Mouse (Mus musculus): ENCODE data around the gene Dmtf1. TPM values are rescaled to one million over a fixed set of nuclear protein-coding genes. Genes with fewer than 3 reads are reported as not detected.
A peak's percentile ranks its signal among the peaks of the same experiment; 100 is the strongest.

Gene Dmtf1
- polyA plus RNA-seq, 1 experiment from 2014 or later: 77.3 TPM

DNA sequence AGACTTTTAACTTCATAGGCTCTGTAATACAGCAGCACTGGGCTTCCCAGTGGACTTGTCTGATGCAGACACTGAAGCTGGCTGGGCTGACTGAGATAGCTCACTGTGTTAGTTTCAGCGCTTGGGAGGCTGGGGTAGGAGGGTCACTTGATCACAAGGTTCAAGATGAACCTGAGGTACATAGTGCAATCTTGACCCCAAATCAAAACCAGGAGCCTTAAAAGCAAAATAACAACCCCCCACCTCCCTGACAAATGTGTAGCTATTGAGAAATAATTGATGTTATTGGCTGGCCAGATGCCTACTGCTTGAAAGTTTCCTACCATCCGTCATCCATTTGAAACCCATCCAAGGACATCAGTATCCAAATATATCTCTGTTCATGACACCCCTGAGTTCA, 58.9 kb downstream of the Dmtf1 start:
- Histone ChIP-seq H3K4me1 (replicated peaks; ENCODE audit: control insufficient read depth, insufficient read depth, low read length) (peaks cover 4% of the 10 kb centered on the region; the same call in 1 of the 2 replicates), H3K36me3 (ENCODE audit: control insufficient read depth, insufficient read depth, low read length) (no peaks in the 10 kb centered on the region), H3K4me2 (replicated peaks; ENCODE audit: low read depth, low read length) (no peak overlapping the region), H3K9ac (ENCODE audit: low read depth, low read length) (no peak overlapping the region), H3K27me3 (ENCODE audit: control insufficient read depth, insufficient read depth, low read length) (no peaks in the 10 kb centered on the region; the same call in 1 of the 2 replicates), H3K27ac (ENCODE audit: low read depth, low read length) (no peak overlapping the region), H3K4me3 (ENCODE audit: low read depth, low read length) (no peak overlapping the region), H3K9me3 (ENCODE audit: control insufficient read depth, low read length) (no peaks in the 10 kb centered on the region)
- no peak for ATAC-seq (ENCODE audit: low FRiP score)
- no peak for DNase-seq (ENCODE audit: low spot score)
- 90% methylated on average over 2 of the region's 2 CpGs for WGBS

DNA sequence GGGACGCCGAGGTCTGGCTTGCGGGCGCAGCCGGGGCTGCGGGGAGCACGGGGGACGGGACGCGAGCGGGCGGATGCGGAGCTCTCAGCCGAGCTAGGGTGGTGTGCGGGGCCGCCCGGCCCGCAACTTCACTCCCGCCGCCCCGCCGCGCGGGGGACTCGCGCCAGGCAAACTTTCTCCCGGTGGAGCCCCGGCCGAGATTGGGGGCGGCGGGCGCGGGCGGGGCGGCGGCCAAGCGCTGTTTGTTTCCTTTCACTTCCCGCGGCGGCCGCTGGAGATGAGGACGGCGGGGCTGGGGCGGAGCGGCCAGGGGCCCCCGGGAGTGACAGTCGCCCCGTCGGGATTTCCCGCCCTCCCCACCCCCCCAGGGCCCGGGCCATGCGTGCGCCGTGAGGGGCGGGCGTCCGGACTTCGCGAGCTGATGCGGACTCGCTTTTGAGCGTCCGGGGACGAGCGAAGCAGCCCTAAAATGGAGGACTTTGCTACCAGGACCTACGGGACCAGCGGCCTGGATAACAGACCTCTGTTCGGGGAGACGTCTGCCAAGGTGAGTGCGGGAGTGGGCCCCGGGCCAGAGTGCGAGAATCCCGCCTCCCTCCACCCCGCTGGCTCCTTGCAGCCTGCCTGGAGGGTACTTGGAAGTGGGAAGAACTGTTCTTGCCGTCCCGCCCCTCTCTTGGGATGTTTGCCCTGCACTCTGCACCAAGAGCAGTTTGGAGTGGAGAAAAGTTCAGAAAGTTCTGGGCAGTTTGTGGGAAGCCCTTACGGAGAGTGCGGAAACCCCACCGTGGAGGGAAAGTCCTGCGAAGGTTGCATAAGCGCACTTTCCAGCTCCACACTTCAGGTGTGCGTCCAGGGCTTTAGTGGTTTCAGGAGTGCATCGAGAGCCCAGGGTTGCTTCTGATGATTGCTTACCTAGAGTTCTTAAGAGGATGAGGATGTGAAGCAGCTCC, 60.5 kb downstream of the Dmtf1 start:
- H3K4me1 ChIP-seq (replicated peaks; ENCODE audit: control insufficient read depth, insufficient read depth, low read length): peaks cover 4% of the 10 kb centered on the region; the same call in 1 of the 2 replicates
- under 1% methylated on average over 74 of the region's 83 CpGs for WGBS
- H3K36me3 ChIP-seq (ENCODE audit: control insufficient read depth, insufficient read depth, low read length): no peaks in the 10 kb centered on the region
- H3K4me3 ChIP-seq (ENCODE audit: low read depth, low read length): peak overlapping the region; percentile 87
- ATAC-seq (ENCODE audit: low FRiP score) (peak; percentile 87), DNase-seq (ENCODE audit: low spot score) (peak; percentile 64)
- no peaks in the 10 kb centered on the region for H3K9me3 ChIP-seq (ENCODE audit: control insufficient read depth, low read length)
- H3K27me3 ChIP-seq (ENCODE audit: control insufficient read depth, insufficient read depth, low read length): no peaks in the 10 kb centered on the region; the same call in 1 of the 2 replicates
- H3K27ac ChIP-seq (ENCODE audit: low read depth, low read length): 0 out of 2 replicates have a peak overlapping the region, but pooled peaks have one; percentile 42
- H3K9ac ChIP-seq (ENCODE audit: low read depth, low read length): peak overlapping the region; percentile 77
- H3K4me2 ChIP-seq (replicated peaks; ENCODE audit: low read depth, low read length): peak overlapping the region; percentile 85

DNA sequence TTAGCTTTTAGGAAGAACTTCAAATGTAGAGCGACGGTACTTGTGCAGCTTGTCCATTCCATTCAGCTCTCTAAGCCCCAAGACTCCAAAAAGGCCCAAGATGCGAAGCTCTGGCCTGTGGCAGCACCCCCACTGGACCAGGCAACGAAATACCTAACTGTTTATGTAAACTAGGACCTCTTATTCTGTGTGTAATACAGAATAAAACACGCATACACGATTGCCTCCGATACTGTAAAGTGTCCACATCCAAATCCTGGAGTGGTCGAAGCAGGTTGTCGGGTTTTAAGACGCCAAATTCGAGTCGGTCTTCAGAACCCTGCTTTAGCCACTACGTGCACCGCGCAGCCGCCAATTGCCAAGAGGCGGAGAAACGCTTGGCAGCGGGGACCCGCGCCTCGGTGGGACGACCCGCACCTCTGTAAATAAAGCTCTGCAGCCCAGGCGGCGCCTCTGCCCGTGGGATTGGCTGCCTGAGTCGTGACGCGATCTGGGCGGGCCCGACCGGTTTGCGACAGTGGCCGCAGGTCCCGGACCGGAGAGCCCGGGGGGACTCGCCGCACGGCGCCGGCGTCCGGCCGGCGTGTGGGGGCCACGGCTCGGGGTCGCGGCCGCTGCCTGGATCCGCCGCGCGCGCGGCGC, 61.2 kb downstream of the Dmtf1 start, which contains the start of gene Tmem243:
Tmem243 (plus strand) TSS at position 462 of the 642 bp plus-strand sequence.
- ATAC-seq (ENCODE audit: low FRiP score): peak; percentile 99
- peak within 1 kb of the TSS; percentile 85 for H3K4me2 ChIP-seq (replicated peaks; ENCODE audit: low read depth, low read length)
- no peaks in the 10 kb centered on the region; the same call in 1 of the 2 replicates for H3K27me3 ChIP-seq (ENCODE audit: control insufficient read depth, insufficient read depth, low read length)
- DNase-seq (ENCODE audit: low spot score): peak; percentile 91
- WGBS: under 1% methylated on average over 59 of the region's 59 CpGs
- H3K36me3 ChIP-seq (ENCODE audit: control insufficient read depth, insufficient read depth, low read length): no peaks in the 10 kb centered on the region
- H3K27ac ChIP-seq (ENCODE audit: low read depth, low read length): 0 out of 2 replicates have a peak within 1 kb of the TSS, but pooled peaks have one; percentile 42
- H3K4me3 ChIP-seq (ENCODE audit: low read depth, low read length): peak within 1 kb of the TSS; percentile 87
- H3K9ac ChIP-seq (ENCODE audit: low read depth, low read length): peak within 1 kb of the TSS; percentile 77
- no peaks in the 10 kb centered on the region for H3K9me3 ChIP-seq (ENCODE audit: control insufficient read depth, low read length)
- H3K4me1 ChIP-seq (replicated peaks; ENCODE audit: control insufficient read depth, insufficient read depth, low read length): peaks cover 4% of the 10 kb centered on the region; the same call in 1 of the 2 replicates

DNA sequence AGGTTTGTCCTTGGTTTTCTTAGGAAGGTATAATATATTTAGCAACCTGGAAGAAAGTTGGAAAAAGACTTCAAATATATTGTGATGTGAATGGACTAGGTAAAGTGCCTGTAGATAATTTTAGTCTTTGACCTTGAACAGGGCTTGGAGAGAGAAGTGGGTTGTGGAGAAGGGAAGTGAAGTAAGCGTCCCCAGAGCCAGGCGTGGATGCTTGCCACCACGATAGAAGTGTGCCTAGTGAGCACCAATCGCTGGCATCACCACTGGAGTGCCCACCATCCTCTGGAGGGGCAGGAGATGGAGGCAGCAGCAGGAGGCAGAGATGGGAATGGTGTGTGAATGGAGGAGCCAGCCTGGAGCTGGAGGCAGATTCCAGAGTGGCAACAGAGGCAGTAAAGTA, 68.1 kb downstream of the Dmtf1 start:
- DNase-seq (ENCODE audit: low spot score) (no peak), ATAC-seq (ENCODE audit: low FRiP score) (no peak)
- Histone ChIP-seq H3K36me3 (ENCODE audit: control insufficient read depth, insufficient read depth, low read length) (no peaks in the 10 kb centered on the region), H3K9ac (ENCODE audit: low read depth, low read length) (no peak overlapping the region), H3K27ac (ENCODE audit: low read depth, low read length) (no peak overlapping the region), H3K4me3 (ENCODE audit: low read depth, low read length) (no peak overlapping the region), H3K4me2 (replicated peaks; ENCODE audit: low read depth, low read length) (no peak overlapping the region), H3K27me3 (ENCODE audit: control insufficient read depth, insufficient read depth, low read length) (no peaks in the 10 kb centered on the region), H3K4me1 (replicated peaks; ENCODE audit: control insufficient read depth, insufficient read depth, low read length) (no peaks in the 10 kb centered on the region), H3K9me3 (ENCODE audit: control insufficient read depth, low read length) (no peaks in the 10 kb centered on the region)
- 86% methylated on average over 4 of the region's 4 CpGs for WGBS

DNA sequence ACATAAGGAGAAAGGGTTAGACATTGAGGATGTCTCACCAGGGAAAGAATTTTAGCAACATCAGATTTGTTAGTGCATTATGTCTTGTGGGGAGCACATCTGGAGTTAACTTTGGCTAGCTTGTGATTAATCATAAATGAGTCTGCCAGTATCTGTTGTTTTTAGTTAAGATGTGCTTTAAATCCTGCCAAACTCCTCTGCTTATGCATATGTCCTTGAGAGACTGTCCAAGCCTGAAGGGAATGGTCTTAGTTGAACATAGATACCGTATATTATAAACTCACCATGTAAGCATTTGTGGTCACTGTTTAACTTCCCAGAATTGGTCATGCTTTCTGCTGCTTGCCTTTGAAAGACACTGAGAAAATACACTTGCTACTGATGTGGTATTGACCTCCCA, 68.9 kb downstream of the Dmtf1 start:
- Histone ChIP-seq H3K9ac (ENCODE audit: low read depth, low read length) (no peak overlapping the region), H3K4me2 (replicated peaks; ENCODE audit: low read depth, low read length) (no peak overlapping the region), H3K9me3 (ENCODE audit: control insufficient read depth, low read length) (no peaks in the 10 kb centered on the region), H3K4me3 (ENCODE audit: low read depth, low read length) (no peak overlapping the region), H3K27me3 (ENCODE audit: control insufficient read depth, insufficient read depth, low read length) (no peaks in the 10 kb centered on the region), H3K36me3 (ENCODE audit: control insufficient read depth, insufficient read depth, low read length) (no peaks in the 10 kb centered on the region), H3K27ac (ENCODE audit: low read depth, low read length) (no peak overlapping the region), H3K4me1 (replicated peaks; ENCODE audit: control insufficient read depth, insufficient read depth, low read length) (no peaks in the 10 kb centered on the region)
- ATAC-seq (ENCODE audit: low FRiP score) (no peak), DNase-seq (ENCODE audit: low spot score) (no peak)
- WGBS: 85% methylated on average over 1 of the region's 1 CpGs

DNA sequence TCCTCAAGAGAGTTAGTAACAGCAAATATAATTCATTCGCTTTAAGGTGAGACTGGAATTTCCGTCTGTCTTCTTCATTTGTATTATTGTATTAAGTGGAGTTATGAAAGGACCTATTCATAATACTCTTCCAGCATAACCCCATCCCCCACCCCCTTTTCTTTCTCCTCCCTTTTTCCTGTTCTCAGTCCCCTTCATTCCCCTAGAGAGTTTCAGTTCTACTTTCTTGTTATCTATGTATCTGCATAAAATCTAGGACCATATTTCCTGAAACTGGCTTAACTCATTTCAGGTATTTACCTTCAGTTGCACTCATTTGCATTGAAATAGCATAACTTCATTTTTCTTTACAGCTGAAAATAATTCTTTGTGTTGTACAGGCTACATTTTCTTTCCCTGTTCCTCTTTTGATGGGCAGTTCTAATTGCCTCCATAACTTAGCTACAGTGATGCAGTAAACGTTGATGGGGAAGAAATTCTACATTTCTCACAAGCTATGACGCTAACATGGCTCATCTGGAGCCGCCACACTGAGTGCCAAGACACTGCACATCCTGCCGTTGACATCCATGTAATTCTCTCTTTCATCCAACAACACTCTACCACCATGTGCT, 71.0 kb downstream of the Dmtf1 start:
- Histone ChIP-seq H3K4me2 (replicated peaks; ENCODE audit: low read depth, low read length) (no peak overlapping the region), H3K4me1 (replicated peaks; ENCODE audit: control insufficient read depth, insufficient read depth, low read length) (no peaks in the 10 kb centered on the region), H3K4me3 (ENCODE audit: low read depth, low read length) (no peak overlapping the region), H3K9me3 (ENCODE audit: control insufficient read depth, low read length) (no peaks in the 10 kb centered on the region), H3K27me3 (ENCODE audit: control insufficient read depth, insufficient read depth, low read length) (no peaks in the 10 kb centered on the region), H3K9ac (ENCODE audit: low read depth, low read length) (no peak overlapping the region), H3K36me3 (ENCODE audit: control insufficient read depth, insufficient read depth, low read length) (no peaks in the 10 kb centered on the region), H3K27ac (ENCODE audit: low read depth, low read length) (no peak overlapping the region)
- ATAC-seq (ENCODE audit: low FRiP score) (no peak), DNase-seq (ENCODE audit: low spot score) (no peak)
- WGBS: 78% methylated on average over 6 of the region's 6 CpGs

DNA sequence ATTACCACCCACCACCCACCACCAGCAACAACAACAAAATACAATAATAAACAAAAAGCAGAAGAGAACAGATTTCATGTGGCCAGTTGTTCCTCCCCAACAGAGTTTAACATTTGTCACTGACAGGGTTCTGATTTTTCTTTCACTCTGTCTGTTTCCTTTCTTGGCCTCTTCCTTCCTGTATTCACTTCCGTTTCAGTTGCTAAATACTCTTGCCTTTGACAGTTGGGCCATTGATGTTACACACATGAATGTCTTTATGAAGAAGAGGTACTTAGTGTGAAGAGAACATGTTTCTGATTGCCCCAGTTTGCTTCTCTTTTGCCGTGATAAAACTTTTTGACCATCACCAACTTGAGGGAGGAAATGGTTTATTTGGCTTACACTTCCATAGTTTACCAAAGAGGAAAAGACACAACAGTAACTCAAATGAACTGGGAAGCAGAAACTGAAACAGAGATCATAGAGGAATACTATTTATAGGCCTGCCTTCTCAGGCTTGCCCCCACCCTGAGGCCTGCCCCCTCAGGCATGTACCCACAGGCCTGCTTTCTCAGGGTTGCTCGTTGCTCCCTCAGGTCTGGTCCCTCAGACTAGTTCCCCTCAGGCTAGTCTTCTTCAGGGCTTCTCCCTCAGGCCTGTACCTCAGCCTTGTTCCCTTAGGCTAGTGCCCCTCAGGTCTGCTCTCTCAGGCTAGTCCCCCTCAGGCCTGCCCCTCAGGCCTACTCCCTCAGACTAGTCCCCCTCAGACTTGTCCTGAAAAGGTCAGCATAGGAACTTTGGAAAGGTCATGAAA, 74.5 kb downstream of the Dmtf1 start:
- ATAC-seq (ENCODE audit: low FRiP score) (no peak), DNase-seq (ENCODE audit: low spot score) (no peak)
- Histone ChIP-seq H3K36me3 (ENCODE audit: control insufficient read depth, insufficient read depth, low read length) (no peaks in the 10 kb centered on the region), H3K4me2 (replicated peaks; ENCODE audit: low read depth, low read length) (no peak overlapping the region), H3K9ac (ENCODE audit: low read depth, low read length) (no peak overlapping the region), H3K4me3 (ENCODE audit: low read depth, low read length) (no peak overlapping the region), H3K4me1 (replicated peaks; ENCODE audit: control insufficient read depth, insufficient read depth, low read length) (no peaks in the 10 kb centered on the region), H3K27ac (ENCODE audit: low read depth, low read length) (no peak overlapping the region), H3K27me3 (ENCODE audit: control insufficient read depth, insufficient read depth, low read length) (no peaks in the 10 kb centered on the region), H3K9me3 (ENCODE audit: control insufficient read depth, low read length) (no peaks in the 10 kb centered on the region)
- WGBS: 77% methylated on average over 3 of the region's 3 CpGs
